Mouse (Mus musculus) ES-E14 (cell line): ENCODE measurements around the gene Ptpa. TPM values are rescaled to one million over a fixed set of nuclear protein-coding genes. Genes with fewer than 3 reads are reported as not detected.

Source experiments
- DNase-seq: peaks from one replicate; pipeline ENCODE4 v3.0.0-alpha.2; 2013; ENCODE audit warnings: low read depth, low spot score
- H3K27ac ChIP-seq: 2 replicates; pipeline ENCODE4 v1.5.1; 2012; ENCODE audit warnings: low read depth, mild to moderate bottlenecking, low read length, moderate library complexity, mixed read lengths; ENCODE audit not compliant: poor library complexity, insufficient read depth, severe bottlenecking
- H3K36me3 ChIP-seq: 2 replicates; pipeline ENCODE4 v1.6.1; 2012; ENCODE audit warnings: mild to moderate bottlenecking, low read length, moderate library complexity, mixed read lengths; ENCODE audit not compliant: control insufficient read depth, poor library complexity, insufficient read depth, severe bottlenecking
- H3K4me1 ChIP-seq, 2 experiments: fragments of 150-350 bp in 1 of 2; sonication (generic) in 1 of 2; 2 replicates each; pipeline ENCODE4 v1.6.1; 2012; ENCODE audit warnings: low read length in 2 of 2, mild to moderate bottlenecking in 1 of 2, mixed read lengths in 1 of 2; ENCODE audit not compliant: control insufficient read depth in 2 of 2, insufficient read depth in 2 of 2, poor library complexity in 1 of 2
- H3K4me3 ChIP-seq, 2 experiments: fragments of 150-350 bp in 1 of 2; sonication (generic) in 1 of 2; 2 replicates each; pipeline ENCODE4 v1.5.1; 2012; ENCODE audit warnings: low read length in 2 of 2, low read depth in 1 of 2, mild to moderate bottlenecking in 1 of 2, mixed read lengths in 1 of 2; ENCODE audit not compliant: insufficient read depth in 1 of 2, poor library complexity in 1 of 2, severe bottlenecking in 1 of 2
- H3K9ac ChIP-seq: 2 replicates; pipeline ENCODE4 v1.6.1; 2012; ENCODE audit warnings: low read depth, mild to moderate bottlenecking, low read length, mixed read lengths; ENCODE audit not compliant: poor library complexity, insufficient read depth, severe bottlenecking
- H3K9me3 ChIP-seq: fragments of 150-350 bp; sonication (generic); 2 replicates; pipeline ENCODE4 v1.6.1; 2012; ENCODE audit warnings: low read depth, mild to moderate bottlenecking, low read length; ENCODE audit not compliant: control insufficient read depth, insufficient read depth
- CHD2 ChIP-seq: IDR thresholded peaks from 2 replicates; pipeline ENCODE4 v1.6.1; 2014; ENCODE audit warnings: mild to moderate bottlenecking, low read depth, low read length, inconsistent platforms
- HCFC1 ChIP-seq: IDR thresholded peaks from 2 replicates; pipeline ENCODE4 v1.6.1; 2012; ENCODE audit warnings: low read length, inconsistent platforms, borderline replicate concordance; ENCODE audit not compliant: insufficient read depth
- MAFK ChIP-seq: IDR thresholded peaks from 2 replicates; pipeline ENCODE4 v1.6.1; 2014; ENCODE audit warnings: mild to moderate bottlenecking, low read depth, low read length, inconsistent platforms; ENCODE audit not compliant: insufficient read depth
- ZC3H11A ChIP-seq: IDR thresholded peaks from 2 replicates; pipeline ENCODE4 v1.6.1; 2012; ENCODE audit warnings: low read depth, mild to moderate bottlenecking, inconsistent platforms, low read length, borderline replicate concordance
- ZNF384 ChIP-seq: IDR thresholded peaks from 2 replicates; pipeline ENCODE4 v1.6.1; 2012; ENCODE audit warnings: low read depth, low read length, inconsistent platforms
- in situ Hi-C, 2 experiments: fragments of 600-800 bp; cut with MboI; formaldehyde crosslinking; loops; one replicate each; pipeline ENCODE4 v1.15.1; 2025; ENCODE audit warnings: low sequenced_read_pairs in 2 of 2, inconsistent platforms in 1 of 2; ENCODE audit not compliant: unreplicated experiment in 2 of 2
- total RNA-seq: library from RNA; depleted of rRNA; stranded (reverse); fragments of 300-350 nt; gene quantifications from 2 replicates; pipeline ENCODE4 v1.2.3, GENCODE M21; 2012

Gene Ptpa
- total RNA-seq, 1 experiment = 97.9 TPM

- Histone ChIP-seq H3K9me3 (no peaks in the 10 kb centered on the region), H3K36me3 (peaks cover 31% of the 10 kb centered on the region), H3K4me1 (peaks cover 10 to 35% of the 10 kb centered on the region in 2 experiments), H3K4me3 (no peak overlapping the region), H3K9ac (peak overlapping the region; percentile 6; the same call in 1 of the 2 replicates), H3K27ac (no peak overlapping the region)
- in situ Hi-C loops = no loop called here
- TF ChIP-seq CHD2 (no peak), MAFK (no peak), ZNF384 (no peak), HCFC1 (no peak), ZC3H11A (no peak)
- DNase-seq = no peak
Observed at GRCm38 (mm10) chr2:30443281-30443680, 27.4 kb downstream of the Ptpa start.

GRCm38 (mm10) chr2:30444006-30444405 lies 28.2 kb downstream of the Ptpa start:
- Histone ChIP-seq H3K4me3 (no peak overlapping the region), H3K36me3 (peaks cover 24% of the 10 kb centered on the region), H3K27ac (no peak overlapping the region), H3K9me3 (no peaks in the 10 kb centered on the region), H3K4me1 (peaks cover 10 to 35% of the 10 kb centered on the region in 2 experiments), H3K9ac (no peak overlapping the region)
- in situ Hi-C loops = no loop called here
- TF ChIP-seq ZNF384 (no peak), HCFC1 (no peak), MAFK (no peak), ZC3H11A (no peak), CHD2 (no peak)
- no peak for DNase-seq

GRCm38 (mm10) chr2:30444450-30444849 lies 28.6 kb downstream of the Ptpa start:
- in situ Hi-C loops = no loop called here

GRCm38 (mm10) chr2:30445312-30445711 lies 29.5 kb downstream of the Ptpa start:
- Histone ChIP-seq H3K9ac (peak overlapping the region; percentile 49; the same call in 1 of the 2 replicates), H3K4me3 (no peak overlapping the region), H3K9me3 (no peaks in the 10 kb centered on the region), H3K36me3 (peaks cover 20% of the 10 kb centered on the region), H3K4me1 (peaks cover 10 to 35% of the 10 kb centered on the region in 2 experiments), H3K27ac (peak overlapping the region; percentile 76)
- in situ Hi-C loops = no loop called here
- peak; percentile 70 for DNase-seq
- TF ChIP-seq MAFK = no peak
- no peak for TF ChIP-seq HCFC1
- peak; percentile 85 for TF ChIP-seq CHD2
- no peak for TF ChIP-seq ZC3H11A
- TF ChIP-seq ZNF384 = no peak

More at GRCm38 (mm10) chr2:30444450-30444849, 28.6 kb downstream of the Ptpa start:
- no peak for TF ChIP-seq CHD2
- TF ChIP-seq ZC3H11A = no peak
- no peak for TF ChIP-seq MAFK
- no peak for TF ChIP-seq HCFC1
- no peak for TF ChIP-seq ZNF384
- Histone ChIP-seq H3K4me1 (peaks cover 10 to 35% of the 10 kb centered on the region in 2 experiments), H3K36me3 (peaks cover 22% of the 10 kb centered on the region), H3K27ac (no peak overlapping the region; the same call in 1 of the 2 replicates), H3K9ac (no peak overlapping the region; the same call in 1 of the 2 replicates), H3K9me3 (no peaks in the 10 kb centered on the region), H3K4me3 (no peak overlapping the region)
- DNase-seq = no peak

GRCm38 (mm10) chr2:30446891-30447826 lies 31.3 kb downstream of the Ptpa start:
- no peak overlapping the region for H3K4me3 ChIP-seq
- H3K27ac ChIP-seq = no peak overlapping the region
- no peaks in the 10 kb centered on the region for H3K9me3 ChIP-seq
- in situ Hi-C loops = no loop called here
- no peak overlapping the region for H3K9ac ChIP-seq
- peaks cover 9 to 36% of the 10 kb centered on the region in 2 experiments for H3K4me1 ChIP-seq
- TF ChIP-seq ZC3H11A (no peak), ZNF384 (no peak), MAFK (no peak), HCFC1 (no peak), CHD2 (no peak)
- no peak for DNase-seq
- H3K36me3 ChIP-seq = peaks cover 20% of the 10 kb centered on the region
